Mouse (Mus musculus): ENCODE measurements around the gene Msx1.

Gene Msx1

DNA sequence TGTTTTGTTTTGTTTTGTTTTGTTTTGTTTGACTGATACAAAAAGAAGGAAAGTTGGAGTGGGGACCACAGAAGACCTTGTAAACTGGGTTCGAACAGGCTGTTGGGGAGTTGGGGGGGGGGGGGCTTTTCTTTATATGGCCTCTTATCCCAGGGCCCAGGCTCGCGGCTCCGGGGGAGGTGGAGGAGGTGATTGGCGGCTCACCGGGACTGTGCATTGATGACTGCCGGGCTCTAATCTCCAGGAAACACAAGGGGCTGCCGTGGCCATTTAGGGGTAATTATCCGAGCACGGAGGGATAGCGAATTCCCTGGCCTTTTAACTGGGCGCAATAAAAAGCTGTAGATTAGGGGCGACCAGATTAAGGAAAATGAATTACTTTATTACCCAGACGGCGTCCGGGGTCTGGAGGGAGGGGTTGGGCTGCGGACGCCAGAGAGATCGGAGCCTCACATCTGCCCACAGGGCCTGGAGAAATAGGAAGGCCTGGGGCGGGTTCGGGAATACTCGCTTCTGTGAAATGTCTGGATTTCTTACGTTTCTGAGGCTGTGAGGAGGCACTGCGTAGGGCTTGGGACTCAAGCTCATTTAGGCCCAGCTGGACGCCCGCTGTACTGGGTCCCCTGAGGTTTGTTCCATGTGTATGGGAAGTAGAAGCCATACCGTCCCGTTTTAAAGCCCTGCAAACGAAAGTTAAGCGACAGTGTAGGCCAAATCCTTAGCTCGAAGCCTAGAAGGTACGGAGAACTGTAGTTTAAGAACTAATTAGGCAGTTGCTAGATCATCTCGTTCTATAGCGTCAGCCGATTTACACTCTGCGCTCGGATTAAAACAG lies 1.4 kb upstream of the Msx1 start:
- no peak for DNase-seq

DNA sequence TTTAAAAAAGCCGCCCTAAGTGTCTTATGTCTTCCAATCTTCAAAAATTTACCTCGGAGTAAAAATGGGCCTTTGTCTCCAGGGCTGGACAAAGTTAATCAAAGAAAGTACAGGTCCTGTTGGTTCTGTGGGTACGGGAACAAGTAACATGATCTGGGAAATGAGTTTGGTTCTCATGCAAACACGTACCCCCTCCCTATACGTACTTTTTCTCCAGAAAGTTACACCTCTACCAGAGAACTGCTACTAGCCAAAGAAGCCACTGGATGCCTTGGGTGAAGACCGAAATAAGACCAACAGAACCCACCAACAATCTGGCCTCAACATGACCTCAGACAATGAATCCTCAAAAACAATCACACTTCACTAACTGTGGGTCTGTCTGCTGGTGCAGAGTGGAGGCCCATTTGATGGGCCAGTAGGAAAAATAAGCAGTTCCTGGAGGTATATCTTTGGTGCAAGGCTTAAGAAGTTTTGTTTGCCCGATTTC lies 773 bp upstream of the Msx1 start:
- no peak for DNase-seq

DNA sequence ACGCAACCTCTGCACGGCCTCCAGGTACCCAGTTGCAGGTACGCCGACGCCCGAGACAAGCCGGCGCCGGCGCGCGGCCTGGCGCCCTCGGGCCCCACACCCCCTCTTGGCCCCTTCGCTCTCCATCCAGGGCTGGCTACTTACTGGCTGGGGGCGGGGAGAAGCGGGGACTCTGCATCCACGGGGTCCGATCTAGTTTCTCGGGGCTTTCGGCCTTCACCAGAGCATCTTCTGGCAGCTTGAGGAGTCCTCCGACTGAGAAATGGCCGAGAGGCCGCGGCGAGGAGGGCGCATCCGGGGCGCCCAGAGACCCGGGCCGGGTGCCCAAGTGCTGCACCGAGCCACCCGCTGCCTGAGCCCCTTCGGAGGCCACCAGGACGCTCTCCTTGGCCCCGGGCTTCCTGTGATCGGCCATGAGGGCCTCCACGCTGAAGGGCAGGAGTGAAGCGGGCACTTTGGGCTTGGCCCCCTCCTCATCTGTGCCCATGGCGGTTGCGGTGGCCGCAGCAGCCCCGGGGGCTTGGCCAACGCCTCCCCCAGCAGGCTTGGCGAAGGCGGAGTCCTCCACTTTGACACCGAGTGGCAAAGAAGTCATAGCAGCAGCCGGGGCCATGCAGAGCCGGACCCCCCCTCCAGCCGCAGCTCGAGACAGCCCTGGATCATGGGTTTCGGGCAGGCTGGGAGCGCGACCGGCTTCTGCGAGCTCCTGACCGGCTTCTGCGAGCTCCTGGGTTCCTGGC lies 492 bp downstream of the Msx1 start:
- no peak for DNase-seq

DNA sequence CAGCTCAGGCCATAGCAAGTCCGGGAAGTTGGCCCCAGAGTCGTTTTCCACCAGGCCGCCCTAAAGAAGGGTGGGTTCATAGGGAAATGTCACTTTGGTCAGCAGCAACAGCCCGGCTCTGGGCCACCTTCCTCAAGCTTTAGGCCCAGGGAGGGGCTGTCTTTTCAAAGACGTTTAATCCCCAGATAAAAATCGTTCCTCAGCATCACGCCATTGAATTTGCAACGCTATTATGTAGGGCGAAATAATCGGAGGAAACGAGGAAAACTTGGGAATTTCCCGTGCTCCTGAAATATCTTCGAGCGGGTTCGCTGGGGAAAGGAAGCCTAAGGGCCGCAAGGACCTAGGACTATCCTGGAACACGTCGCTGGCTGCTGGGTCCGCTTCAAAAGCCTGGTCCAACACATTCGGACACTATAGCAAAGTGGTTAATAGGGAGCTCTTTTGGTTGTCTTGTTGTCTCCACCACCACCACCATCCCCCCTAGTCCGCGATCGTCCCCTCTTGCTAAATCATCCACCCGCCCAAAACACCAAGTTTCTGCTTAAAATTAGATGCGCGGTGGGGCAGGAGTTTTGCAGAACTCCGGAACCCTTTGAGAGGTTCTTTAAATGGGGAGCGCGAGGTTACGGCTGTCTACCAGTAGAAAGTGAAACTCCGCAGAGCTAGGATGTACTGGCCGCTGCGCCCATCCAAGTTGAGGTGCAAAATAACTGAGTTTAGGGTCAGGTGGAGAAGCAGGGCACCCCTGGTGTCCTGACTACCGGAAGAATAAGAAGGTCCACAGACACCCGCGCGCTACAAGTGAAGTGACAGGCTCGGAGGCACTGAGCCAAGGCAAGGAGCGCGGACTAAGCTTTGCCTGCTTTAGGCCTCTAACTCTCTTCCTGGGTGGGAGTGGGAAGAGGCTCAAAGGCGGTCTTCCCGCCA lies 1.3 kb downstream of the Msx1 start:
- DNase-seq, result no peak

DNA sequence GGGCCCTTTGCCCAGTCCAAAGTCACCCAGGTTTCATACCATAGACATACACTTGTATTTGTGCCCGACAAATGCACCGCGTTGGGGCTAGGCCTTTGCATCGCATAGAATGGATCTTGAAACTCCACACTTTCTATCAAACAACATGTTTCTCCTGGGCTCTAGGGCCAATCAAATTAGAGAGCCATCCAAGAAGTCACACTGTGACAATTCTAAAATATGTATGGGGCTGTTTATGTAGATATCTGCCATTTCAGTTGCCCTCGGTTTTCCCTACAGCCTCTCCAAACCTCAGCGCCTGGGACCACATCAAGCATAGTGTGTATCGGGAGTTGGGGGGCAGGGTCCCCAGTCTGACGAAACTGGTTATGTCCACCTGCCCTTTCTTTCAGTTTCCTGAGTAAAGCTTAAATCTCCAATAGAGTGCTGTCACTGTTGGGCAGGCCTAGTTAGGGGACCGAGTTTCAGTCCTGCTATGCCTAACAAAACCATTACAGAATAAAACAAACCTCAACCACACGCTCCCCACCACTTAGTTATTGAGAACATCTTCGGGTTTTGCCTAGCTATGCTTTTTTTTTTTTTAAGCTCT lies 2.2 kb downstream of the Msx1 start:
- no peak for DNase-seq

DNA sequence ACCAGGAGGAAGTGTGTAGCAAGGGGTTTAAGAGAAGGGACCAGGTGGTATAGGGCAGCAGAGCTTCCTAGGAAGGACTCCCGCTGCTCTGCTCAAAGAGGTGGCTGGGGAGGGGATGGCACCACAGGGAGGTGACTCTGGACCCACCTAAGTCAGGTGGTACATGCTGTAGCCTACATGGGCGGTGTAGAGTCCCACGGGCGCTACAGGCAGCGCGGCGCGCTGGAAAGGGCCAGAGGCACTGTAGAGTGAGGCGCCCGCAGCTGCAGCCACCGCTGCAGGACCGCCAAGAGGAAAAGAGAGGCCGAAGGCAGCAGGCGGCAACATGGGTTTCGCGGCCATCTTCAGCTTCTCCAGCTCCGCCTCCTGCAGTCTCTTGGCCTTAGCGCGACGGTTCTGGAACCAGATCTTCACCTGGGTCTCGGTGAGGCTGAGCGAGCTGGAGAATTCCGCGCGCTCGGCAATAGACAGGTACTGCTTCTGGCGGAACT lies 3.2 kb downstream of the Msx1 start:
- no peak for DNase-seq

DNA sequence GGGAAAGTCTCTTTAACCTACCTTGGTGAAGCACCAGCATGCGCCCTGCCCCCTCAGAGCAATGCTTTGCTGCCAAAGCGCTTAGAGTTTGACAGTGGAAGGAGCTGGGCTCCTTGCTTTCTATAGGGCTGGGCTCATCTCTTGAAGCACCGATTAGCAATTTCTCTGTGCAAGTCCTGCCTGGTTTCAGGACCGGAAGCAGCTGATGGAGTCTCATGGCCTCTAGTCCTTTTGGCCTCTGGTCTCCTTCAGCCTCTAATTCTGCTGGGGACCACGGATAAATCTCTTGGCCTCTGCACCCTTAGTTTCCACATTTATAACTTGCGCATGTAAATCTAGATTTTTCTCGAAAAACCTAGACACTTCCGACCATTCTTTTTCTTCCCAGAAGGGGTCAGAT lies 3.7 kb downstream of the Msx1 start:
- no peak for DNase-seq

DNA sequence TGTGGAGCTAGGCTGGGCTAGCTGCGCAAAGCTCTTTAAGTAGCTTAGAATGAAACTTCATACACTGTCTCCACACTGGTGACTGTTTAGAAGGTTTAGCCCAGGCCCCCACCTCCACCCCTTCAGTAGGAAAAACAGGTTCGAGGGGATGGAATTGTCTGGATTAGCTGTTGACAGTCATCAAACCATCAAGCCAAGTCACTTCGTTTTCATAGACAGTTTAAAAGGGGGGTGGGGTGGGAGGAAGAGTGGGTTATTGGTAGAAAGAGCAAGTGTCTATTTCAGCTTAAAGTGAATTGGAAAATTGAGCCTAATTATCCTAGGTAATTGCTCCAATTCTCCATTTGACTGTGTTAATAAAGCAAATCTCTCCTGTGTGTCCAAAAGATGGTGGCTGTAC lies 4.4 kb downstream of the Msx1 start:
- no peak for DNase-seq

DNA sequence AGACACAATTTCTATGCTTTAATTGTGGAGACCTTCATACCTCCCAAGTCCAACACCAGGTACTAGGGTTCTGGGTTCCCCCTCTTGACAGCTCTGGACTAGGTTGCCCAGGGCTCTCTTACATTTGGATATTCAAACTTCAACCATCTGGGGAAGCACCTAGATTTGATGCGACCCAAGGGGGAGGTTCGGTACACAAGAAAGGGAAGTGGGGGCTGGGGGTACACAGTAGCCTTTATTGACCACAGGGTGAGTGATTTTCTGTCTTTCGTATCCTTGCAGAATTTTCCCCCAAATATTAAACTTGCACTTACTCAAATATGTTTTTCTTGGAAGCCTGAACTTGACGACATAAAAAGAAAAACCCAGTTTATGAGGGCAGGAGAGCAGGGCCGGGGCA lies 4.8 kb downstream of the Msx1 start:
- no peak for DNase-seq

DNA sequence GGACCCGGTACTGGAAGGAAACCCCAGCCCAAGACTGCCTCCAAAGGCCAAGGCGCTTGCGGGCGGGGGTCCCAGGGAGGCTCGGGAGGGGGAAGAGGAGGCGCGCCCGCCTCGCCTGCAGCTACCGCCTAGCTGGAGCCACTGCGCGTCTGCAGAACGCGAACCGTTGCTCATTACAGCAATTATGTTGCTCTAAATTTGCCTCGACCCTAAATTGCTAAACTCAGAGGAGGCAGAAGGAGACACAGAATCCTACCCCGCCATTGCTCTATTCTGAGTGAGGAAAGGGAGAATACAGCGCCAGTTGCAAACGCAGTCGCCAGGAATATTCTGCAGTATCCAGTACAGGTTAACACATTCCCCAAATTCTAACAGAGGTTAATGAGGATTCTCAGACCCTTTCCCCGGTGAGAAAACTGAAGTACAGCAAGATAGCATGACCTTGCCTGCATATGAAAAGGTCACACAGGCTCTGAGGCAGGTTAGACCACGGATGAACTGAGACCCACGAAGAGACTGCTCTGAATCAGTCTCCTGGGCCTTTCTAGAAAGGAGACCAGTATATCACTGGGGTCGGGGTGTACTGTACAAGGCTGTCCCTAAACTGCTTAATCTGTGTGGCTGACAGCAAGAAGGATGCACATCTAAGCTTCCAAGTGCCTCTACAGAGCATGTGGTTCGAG lies 5.7 kb downstream of the Msx1 start:
- DNase-seq, result no peak

DNA sequence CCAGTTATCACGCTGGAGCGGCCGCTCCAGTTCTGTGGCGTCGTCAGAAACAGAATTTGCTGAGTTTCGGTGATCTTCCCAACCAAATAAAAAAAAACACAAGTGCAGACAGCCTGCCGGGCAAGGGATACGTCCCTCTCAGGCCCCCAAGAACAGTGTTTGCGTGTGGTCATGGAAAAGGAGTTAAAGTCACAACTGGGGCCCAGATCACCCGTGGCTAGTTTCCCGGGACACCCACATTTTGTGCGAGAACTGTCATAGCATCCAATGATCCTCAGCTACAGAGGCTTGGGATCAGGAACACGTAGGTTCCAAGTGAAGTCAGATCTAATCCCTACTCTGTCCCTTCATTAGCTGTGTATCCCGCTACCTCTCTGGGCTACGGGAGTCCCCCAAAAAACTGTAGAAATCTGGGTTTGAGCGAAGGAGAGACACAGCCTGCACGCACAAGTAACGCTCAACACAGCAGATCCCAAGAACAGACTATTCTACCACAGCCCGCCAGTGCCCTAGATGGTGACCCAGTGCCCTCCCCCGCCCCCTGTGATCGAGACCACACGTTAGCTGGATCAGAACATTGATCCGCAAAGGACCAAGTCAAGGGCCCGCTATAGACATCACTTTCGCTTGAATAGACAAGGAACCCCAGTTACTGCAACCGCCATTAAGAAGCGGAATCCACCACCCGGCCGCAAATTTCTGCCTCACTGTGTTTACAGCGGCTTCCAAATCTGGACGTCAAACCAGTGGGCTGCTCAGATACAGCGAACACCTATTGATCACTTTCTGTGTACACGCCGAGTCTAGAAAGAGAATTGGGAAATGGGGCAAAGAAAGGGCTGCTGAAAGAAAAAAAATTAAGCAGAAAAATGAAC lies 6.5 kb downstream of the Msx1 start:
- no peak for DNase-seq

DNA sequence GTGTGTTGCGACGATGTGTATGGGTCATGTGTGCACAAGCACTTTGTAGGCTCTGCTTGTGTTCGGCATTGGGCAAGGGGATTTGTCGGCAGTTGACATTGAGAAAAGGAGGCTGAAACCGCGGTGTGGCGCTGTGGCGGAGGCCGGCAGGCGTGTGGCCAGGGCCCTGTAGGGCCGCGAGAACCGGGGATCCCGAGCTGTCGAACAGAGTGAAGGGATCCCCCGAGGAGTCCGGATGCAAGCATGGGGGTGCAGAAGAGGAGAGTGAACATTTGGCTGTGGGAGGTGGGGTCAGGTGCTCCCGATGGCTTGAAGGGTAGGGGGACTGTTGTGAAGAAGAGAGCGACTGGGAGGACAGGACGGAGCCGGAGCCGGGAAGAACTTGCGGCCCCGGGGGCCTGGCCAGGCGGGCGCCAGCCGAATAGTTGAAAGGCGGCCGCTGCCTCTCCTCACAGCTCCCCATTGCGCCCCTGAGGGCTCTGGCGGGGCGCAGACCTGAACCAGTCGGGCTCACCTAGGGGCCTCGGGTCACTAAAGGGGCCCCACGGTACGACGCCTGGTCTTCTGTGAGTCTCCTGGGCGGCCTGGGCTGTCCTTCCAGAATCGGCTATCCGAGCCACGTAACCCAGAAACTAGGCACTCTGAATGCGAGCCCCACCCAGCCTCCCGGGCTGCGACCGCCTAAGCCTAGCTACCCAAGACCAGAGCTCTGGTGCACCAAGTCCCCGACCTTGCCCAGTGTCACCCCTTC lies 7.3 kb downstream of the Msx1 start:
- DNase-seq, result no peak

DNA sequence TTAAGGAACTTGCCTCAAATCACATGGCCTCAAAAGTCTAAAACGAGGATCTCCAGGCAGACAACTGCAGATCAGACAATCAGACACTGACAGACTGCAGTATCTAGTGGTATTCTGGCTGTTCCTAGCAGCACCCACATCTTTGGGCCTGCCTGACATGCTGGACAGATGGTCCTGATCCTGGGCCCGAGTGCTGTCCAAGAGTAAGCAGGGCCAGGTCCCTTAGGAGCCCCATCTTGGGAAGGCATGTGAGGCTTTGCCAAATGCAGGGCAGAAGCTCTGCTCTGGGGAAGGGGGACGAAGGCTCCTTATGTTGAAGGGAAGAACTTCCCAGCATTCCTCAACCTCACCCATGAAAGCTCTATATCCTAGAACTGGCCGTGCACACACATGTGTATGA lies 8.5 kb downstream of the Msx1 start:
- no peak for DNase-seq

DNA sequence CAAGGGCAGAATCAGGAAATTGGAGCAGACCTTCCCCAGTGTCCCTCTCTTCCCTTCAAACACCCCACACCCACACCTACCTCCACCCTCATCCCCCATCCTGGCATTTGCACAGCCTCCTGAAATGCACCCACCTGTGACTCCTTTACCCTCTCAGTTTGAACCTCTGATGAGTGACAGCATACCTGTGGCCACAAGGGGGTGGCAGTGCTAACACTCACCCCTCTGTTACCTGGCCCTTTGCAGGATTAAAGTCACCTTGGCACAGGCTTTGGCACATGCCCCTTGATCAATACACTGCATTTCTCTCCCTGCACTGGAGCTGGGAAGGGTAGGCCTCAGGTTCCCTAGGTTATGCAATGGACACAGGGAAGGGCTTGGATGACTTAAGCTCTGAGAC lies 10.2 kb downstream of the Msx1 start:
- no peak for DNase-seq

DNA sequence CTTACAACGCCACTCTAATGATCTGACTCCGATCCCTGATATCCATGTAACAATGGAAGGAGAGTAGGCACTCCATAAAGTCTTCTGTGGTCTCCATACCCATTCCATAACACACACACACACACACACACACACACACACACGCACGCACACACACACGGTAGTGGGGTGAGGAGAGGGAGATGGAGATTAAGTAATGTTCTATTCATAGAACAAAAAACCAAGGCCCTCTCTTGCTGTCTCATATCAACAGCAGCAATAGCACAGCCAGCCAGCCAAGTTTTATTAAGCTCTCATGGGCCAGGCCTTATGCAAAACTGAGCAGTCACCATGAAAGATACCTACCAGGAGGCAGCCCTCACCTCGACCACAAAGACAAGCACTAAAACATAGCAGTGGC lies 19.1 kb downstream of the Msx1 start:
- no peak for DNase-seq

DNA sequence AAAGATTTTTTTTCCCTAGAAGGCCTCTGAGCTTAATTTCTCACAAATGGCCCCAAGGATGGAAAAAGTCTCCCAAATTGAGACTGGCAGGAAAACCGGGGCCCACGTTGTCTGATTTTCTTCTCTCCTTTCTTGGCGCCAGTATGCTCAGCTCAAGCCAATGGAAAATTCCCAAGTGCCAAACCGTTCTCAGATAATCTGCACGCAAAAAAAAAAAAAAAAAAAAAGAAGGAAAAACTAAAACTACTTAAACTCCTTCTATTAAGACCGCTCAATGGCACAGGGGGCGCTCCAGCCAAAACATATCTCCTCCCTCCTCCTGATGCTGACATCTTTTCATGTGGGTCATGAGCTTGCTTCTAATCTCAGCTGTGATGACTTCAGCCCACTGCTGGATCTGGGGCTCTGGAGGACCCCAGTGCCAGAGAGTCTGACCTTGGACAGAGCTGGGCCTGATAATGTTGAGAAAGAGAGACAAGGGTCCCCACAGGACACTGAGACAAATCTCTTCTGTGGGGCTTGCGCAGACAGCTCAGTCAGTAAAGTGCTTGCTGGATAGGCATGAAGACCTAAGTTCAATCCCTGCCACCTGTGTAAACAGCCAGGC lies 19.8 kb downstream of the Msx1 start:
- no peak for DNase-seq

DNA sequence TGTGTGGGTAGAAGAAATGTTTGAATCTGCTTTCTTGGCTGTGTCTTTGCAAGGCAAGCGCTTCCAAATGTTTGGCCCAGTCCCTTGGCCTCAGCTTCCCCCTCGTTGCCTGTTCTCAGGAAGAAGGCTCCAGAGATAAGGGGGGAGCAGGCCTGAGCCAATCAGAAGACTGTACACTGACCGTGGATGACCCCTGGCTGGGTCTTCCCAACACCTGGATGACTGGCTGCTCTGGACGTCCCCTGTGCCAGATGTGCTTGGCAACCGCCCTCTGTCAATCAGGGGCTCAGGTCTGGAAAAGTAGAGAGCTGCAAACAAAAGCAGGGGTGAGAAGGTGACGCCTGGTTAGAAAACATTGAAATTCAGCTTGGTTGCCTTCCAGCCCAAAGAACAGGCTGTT lies 27.1 kb downstream of the Msx1 start:
- no peak for DNase-seq

DNA sequence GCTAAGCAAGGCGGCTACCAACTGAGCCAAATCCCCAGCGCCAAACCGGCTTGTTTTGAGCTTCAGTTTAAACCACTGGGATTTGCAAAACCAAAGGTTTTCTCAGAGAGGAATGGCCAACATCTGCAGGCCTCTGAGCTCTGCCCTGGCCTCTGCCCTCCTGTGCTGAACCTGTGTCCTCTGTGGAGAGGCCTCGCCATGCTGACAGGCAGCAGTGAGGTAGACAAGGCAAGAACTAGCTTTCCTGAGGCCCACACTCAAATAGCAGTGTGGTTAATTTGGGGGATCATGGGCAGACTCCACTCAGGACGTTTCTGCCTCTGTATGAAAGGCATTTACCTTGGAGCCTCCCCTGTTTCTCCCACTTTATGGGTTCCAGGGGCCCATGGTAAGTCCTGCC lies 27.6 kb downstream of the Msx1 start:
- DNase-seq, result no peak

DNA sequence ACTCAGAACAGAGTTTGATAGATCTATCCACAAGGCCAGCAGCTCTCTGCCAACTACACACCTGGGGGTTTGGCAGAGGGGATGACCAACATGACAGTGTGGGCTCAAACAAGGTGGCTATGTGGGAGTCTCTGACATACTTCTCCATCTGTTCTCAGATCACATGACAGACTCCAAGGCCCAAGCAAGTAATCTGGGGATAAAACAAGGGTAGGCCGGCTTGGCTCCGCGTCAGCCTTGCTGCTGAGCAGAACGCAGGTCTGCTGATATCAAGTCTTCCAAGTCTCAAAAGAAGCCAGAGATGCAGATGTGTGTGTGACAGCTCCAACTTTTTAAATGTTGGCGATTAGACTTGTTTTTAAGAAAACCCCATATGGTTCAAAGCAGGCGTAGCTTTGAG lies 28.7 kb downstream of the Msx1 start:
- no peak for DNase-seq

DNA sequence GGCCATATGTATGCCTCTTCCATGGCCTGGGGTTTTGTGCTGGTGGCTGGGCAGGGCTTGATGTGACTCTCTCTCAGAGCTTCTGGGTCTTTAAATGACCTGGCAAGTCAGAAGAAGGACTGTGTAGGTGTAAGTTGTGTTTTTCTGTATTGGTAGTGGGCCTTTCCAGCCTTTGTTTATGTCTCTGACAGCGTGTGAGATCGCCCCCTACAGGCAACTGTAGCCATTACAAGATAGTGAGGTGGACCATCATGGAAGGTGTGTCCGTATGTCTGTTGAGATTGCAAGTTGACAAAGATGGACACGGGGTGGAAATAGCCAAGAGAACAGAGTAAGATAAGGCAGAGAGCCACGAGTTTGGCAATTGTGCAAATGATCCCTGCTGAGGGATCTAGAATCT lies 32.2 kb downstream of the Msx1 start:
- DNase-seq, result no peak

All from B cell, adult 2 months (primary cell).